Mouse (Mus musculus): ENCODE measurements around the gene Prdx2. TPM values are rescaled to one million over a fixed set of nuclear protein-coding genes. Genes with fewer than 3 reads are reported as not detected.

Gene Prdx2
- polyA plus RNA-seq, 1 experiment from 2014 or later = 1,658 TPM

- ATAC-seq = peak; percentile 73
- peak within 1 kb of the TSS; percentile 73 for H3K4me2 ChIP-seq (replicated peaks)
- H3K27ac ChIP-seq = peak within 1 kb of the TSS; percentile 97
- WGBS = under 1% methylated on average over 49 of the region's 50 CpGs
- H3K27me3 ChIP-seq = peaks cover 24% of the 10 kb centered on the region
- H3K9ac ChIP-seq (replicated peaks) = peak within 1 kb of the TSS; percentile 98
- peaks cover 38% of the 10 kb centered on the region for H3K4me1 ChIP-seq (replicated peaks)
- H3K36me3 ChIP-seq = peaks cover 14% of the 10 kb centered on the region
- H3K4me3 ChIP-seq (replicated peaks) = peak within 1 kb of the TSS; percentile 89
- H3K9me3 ChIP-seq = no peaks in the 10 kb centered on the region
Measured at GRCm38 (mm10) chr8:84936962-84937546, 32.3 kb upstream of the Prdx2 start, which contains the start of gene Mast1. TSS of gene Mast1 (minus strand) at chr8:84937359.

GRCm38 (mm10) chr8:84937620-84938485, 31.5 kb upstream of the Prdx2 start:
- no peak for ATAC-seq
- Histone ChIP-seq H3K9me3 (no peaks in the 10 kb centered on the region), H3K27ac (peak overlapping the region; percentile 97), H3K36me3 (peaks cover 6% of the 10 kb centered on the region), H3K4me3 (replicated peaks) (peak overlapping the region; percentile 89), H3K4me2 (replicated peaks) (peak overlapping the region; percentile 73), H3K4me1 (replicated peaks) (peaks cover 38% of the 10 kb centered on the region), H3K9ac (replicated peaks) (peak overlapping the region; percentile 98), H3K27me3 (peaks cover 23% of the 10 kb centered on the region)
- WGBS = 69% methylated on average over 13 of the region's 13 CpGs

GRCm38 (mm10) chr8:84943699-84944098, 25.7 kb upstream of the Prdx2 start:
- Histone ChIP-seq H3K4me3 (replicated peaks) (no peak overlapping the region), H3K27ac (no peak overlapping the region), H3K36me3 (no peaks in the 10 kb centered on the region), H3K9ac (replicated peaks) (no peak overlapping the region), H3K4me1 (replicated peaks) (peaks cover 34% of the 10 kb centered on the region), H3K4me2 (replicated peaks) (no peak overlapping the region), H3K27me3 (peaks cover 55% of the 10 kb centered on the region), H3K9me3 (no peaks in the 10 kb centered on the region)
- WGBS = 21% methylated on average over 4 of the region's 4 CpGs
- no peak for ATAC-seq

DNA sequence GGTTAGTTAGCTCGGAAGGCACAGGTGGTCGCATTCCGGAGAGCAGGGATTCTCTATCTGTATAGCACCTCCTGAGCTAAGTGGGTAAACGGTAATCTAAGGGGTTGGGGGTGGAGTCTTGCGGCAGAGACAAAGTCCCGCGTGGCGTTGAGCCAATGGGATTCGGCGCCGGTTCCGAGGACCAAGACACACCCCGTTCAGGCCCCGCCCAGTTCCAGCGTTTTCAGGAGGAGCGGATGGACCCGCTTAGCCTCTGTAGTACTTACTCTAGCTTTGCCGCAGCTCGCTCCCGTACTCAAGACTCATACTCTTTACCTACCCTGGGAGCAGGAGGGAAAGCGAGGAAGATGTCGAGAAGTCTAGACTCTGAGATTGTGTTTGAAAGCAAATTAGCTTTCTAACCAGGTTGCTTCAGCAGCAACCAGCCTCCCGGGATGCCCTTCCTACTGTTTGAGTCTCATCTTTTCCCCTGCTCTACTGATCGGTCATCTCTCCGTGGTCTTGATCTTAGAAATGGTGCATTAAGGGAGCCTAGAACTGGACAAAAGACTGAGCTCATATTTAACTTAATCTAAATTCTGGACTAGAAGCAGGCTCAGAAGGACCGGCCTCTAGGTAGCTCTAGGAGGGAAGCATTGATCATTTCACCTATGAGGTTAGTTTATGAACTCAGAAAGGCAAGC, 24.8 kb upstream of the Prdx2 start:
- no peak overlapping the region for H3K27ac ChIP-seq
- H3K9ac ChIP-seq (replicated peaks) = no peak overlapping the region
- H3K36me3 ChIP-seq = no peaks in the 10 kb centered on the region
- ATAC-seq = peak; percentile 13; the same call in 1 of the 2 replicates
- peaks cover 34% of the 10 kb centered on the region for H3K4me1 ChIP-seq (replicated peaks)
- no peaks in the 10 kb centered on the region for H3K9me3 ChIP-seq
- peaks cover 59% of the 10 kb centered on the region for H3K27me3 ChIP-seq
- H3K4me2 ChIP-seq (replicated peaks) = peak overlapping the region; percentile 92
- H3K4me3 ChIP-seq (replicated peaks) = peak overlapping the region; percentile 68
- WGBS = 2% methylated on average over 26 of the region's 26 CpGs

DNA sequence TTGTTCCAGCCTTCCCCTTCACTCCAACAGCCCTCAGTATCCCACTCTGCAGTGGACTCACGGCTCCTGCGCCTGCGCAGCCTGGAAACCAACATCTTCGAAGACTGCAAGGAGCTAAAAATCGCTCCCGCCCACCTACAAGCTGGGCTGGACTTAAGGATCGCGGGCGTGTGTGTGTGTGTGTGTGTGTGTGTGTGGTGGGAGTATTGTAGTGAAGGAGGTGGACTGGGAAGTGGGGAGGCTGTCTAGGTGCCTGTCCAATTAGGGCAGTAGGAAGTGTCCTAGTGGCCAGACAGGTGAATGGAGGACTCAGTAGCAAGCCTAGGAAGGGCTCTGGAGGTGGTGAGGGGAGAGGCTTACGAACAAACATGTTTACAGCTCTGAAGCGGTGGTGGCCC, 24.2 kb upstream of the Prdx2 start:
- Histone ChIP-seq H3K9me3 (no peaks in the 10 kb centered on the region), H3K4me3 (replicated peaks) (peak overlapping the region; percentile 68), H3K27me3 (peaks cover 65% of the 10 kb centered on the region), H3K36me3 (no peaks in the 10 kb centered on the region), H3K27ac (peak overlapping the region; percentile 69), H3K4me1 (replicated peaks) (peaks cover 34% of the 10 kb centered on the region), H3K9ac (replicated peaks) (peak overlapping the region; percentile 76), H3K4me2 (replicated peaks) (peak overlapping the region; percentile 92)
- 2% methylated on average over 11 of the region's 11 CpGs for WGBS
- peak; percentile 77 for ATAC-seq

GRCm38 (mm10) chr8:84945633-84946527, 23.5 kb upstream of the Prdx2 start:
- peaks cover 72% of the 10 kb centered on the region for H3K27me3 ChIP-seq
- H3K4me2 ChIP-seq (replicated peaks) = peak overlapping the region; percentile 92
- no peaks in the 10 kb centered on the region for H3K9me3 ChIP-seq
- peak overlapping the region; percentile 68 for H3K4me3 ChIP-seq (replicated peaks)
- ATAC-seq = peak; percentile 77
- under 1% methylated on average over 51 of the region's 67 CpGs for WGBS
- no peaks in the 10 kb centered on the region for H3K36me3 ChIP-seq
- peak overlapping the region; percentile 76 for H3K9ac ChIP-seq (replicated peaks)
- peak overlapping the region; percentile 69 for H3K27ac ChIP-seq
- peaks cover 34% of the 10 kb centered on the region for H3K4me1 ChIP-seq (replicated peaks)

DNA sequence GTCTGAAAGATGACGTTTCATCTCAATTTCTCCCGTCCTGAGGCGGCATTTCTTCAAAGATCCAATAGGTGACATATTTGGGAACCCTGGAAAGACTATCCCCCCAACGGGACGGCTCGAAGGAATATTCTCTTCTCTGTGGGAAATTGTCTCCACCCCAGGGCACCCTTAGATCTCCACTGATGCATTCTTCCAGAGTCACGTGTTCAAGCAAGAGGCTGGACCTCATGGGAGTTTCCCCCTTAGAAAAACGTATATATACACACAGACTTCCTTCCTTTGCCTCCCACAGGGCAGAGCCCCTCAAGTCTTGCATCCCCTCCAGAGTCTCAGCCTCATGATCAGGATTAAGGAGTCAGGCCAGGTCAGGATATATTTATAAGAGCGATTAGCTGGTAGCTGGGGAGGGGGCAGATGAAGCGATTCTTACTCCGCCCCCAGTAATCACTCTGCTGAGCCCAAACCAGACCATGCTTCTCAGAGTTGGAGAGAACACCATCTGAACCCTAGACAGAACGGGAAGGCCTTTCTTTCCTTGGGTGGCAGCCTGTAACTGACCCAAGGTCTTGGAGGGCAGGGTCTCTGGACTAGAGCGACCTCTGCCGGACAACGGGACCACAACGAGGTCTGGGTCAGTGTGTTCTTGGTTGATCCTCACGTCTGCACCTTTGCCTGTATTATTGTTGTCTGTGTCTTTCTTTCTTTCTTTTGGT, 22.7 kb upstream of the Prdx2 start, which contains the start of gene Rtbdn:
Gene Rtbdn, plus strand, starts transcription at position 464 of the 713 bp plus-strand sequence.
- no peaks in the 10 kb centered on the region for H3K9me3 ChIP-seq
- H3K9ac ChIP-seq (replicated peaks) = peak within 1 kb of the TSS; percentile 76
- H3K27me3 ChIP-seq = peaks cover 76% of the 10 kb centered on the region
- peak within 1 kb of the TSS; percentile 68 for H3K4me3 ChIP-seq (replicated peaks)
- WGBS = 6% methylated on average over 17 of the region's 17 CpGs
- H3K4me2 ChIP-seq (replicated peaks) = peak within 1 kb of the TSS; percentile 92
- peak; percentile 25; the same call in 1 of the 2 replicates for ATAC-seq
- H3K36me3 ChIP-seq = no peaks in the 10 kb centered on the region
- H3K4me1 ChIP-seq (replicated peaks) = peaks cover 34% of the 10 kb centered on the region
- H3K27ac ChIP-seq = peak within 1 kb of the TSS; percentile 69

- Histone ChIP-seq H3K4me2 (replicated peaks) (peak overlapping the region; percentile 92), H3K4me1 (replicated peaks) (peaks cover 34% of the 10 kb centered on the region), H3K9me3 (no peaks in the 10 kb centered on the region), H3K9ac (replicated peaks) (no peak overlapping the region), H3K27me3 (peaks cover 76% of the 10 kb centered on the region), H3K4me3 (replicated peaks) (no peak overlapping the region), H3K36me3 (no peaks in the 10 kb centered on the region), H3K27ac (no peak overlapping the region)
- WGBS = 12% methylated on average over 9 of the region's 9 CpGs
- ATAC-seq = no peak
Measured at GRCm38 (mm10) chr8:84947241-84947545, 22.2 kb upstream of the Prdx2 start.

DNA sequence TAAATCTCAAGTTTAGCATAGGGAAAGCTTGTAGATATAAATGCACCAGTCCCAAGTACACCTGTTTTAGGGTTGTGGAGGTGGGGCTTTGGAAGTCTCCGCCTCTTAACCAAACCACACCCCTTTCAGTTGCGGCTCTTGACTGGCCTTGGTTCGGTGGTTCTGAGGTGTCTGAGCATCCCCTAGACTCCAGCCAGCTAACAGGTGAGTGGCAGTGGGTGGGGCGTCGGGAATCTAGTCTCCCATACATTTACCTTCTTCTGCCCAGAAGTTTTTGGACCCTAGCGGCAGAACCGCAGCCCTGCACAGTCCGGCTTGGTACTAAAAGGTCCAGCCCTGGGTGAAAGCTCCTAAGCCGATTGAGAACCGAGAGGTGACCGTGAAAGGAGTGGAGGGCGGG, 19.6 kb upstream of the Prdx2 start:
- ATAC-seq = no peak
- no peaks in the 10 kb centered on the region for H3K9me3 ChIP-seq
- no peak overlapping the region for H3K4me3 ChIP-seq (replicated peaks)
- 15% methylated on average over 12 of the region's 12 CpGs for WGBS
- no peak overlapping the region for H3K4me2 ChIP-seq (replicated peaks)
- H3K27ac ChIP-seq = no peak overlapping the region
- H3K4me1 ChIP-seq (replicated peaks) = peaks cover 24% of the 10 kb centered on the region
- no peak overlapping the region for H3K9ac ChIP-seq (replicated peaks)
- H3K36me3 ChIP-seq = no peaks in the 10 kb centered on the region
- peaks cover 71% of the 10 kb centered on the region for H3K27me3 ChIP-seq

GRCm38 (mm10) chr8:84952612-84953255, 16.7 kb upstream of the Prdx2 start:
- H3K36me3 ChIP-seq = peaks cover 6% of the 10 kb centered on the region
- no peaks in the 10 kb centered on the region for H3K9me3 ChIP-seq
- H3K27me3 ChIP-seq = peaks cover 49% of the 10 kb centered on the region
- no peaks in the 10 kb centered on the region; the same call in 1 of the 2 replicates for H3K4me1 ChIP-seq (replicated peaks)
- H3K9ac ChIP-seq (replicated peaks) = no peak overlapping the region
- no peak overlapping the region for H3K27ac ChIP-seq
- no peak overlapping the region for H3K4me3 ChIP-seq (replicated peaks)
- no peak for ATAC-seq
- WGBS = 12% methylated on average over 18 of the region's 18 CpGs
- H3K4me2 ChIP-seq (replicated peaks) = no peak overlapping the region

Data from midbrain, embryonic 13.5 days (tissue).